Mouse (Mus musculus) spleen, adult 2 months (tissue): Measurements from ENCODE around the gene Fam3c. TPM values are rescaled to one million over a fixed set of nuclear protein-coding genes. Genes with fewer than 3 reads are reported as not detected.

Experiments used
- DNase-seq, 2 experiments: peaks; one replicate each; pipeline versions ENCODE4 v3.0.0 to v3.0.0-alpha.2; 2012 to 2021; ENCODE audit warnings: low spot score in 2 of 2, low read depth in 1 of 2
- H3K27ac ChIP-seq: fragments of 200-500 bp; 2 replicates; pipeline ENCODE4 v1.5.1; 2012; ENCODE audit warnings: low read length, inconsistent platforms; ENCODE audit not compliant: insufficient read depth
- H3K27me3 ChIP-seq: fragments of 200-500 bp; 2 replicates; pipeline ENCODE4 v1.6.1; 2012; ENCODE audit warnings: mild to moderate bottlenecking, moderate library complexity, low read length, inconsistent platforms; ENCODE audit not compliant: control insufficient read depth, insufficient read depth
- H3K36me3 ChIP-seq: fragments of 200-500 bp; 2 replicates; pipeline ENCODE4 v1.6.1; 2012; ENCODE audit warnings: mild to moderate bottlenecking, low read length, inconsistent platforms; ENCODE audit not compliant: control insufficient read depth, insufficient read depth
- H3K4me1 ChIP-seq: fragments of 200-500 bp; 2 replicates; pipeline ENCODE4 v1.6.1; 2011; ENCODE audit warnings: inconsistent platforms; ENCODE audit not compliant: control insufficient read depth, insufficient read depth, insufficient read length
- H3K4me3 ChIP-seq: fragments of 200-500 bp; 2 replicates; pipeline ENCODE4 v1.5.1; 2011; ENCODE audit warnings: mild to moderate bottlenecking, inconsistent platforms; ENCODE audit not compliant: insufficient read depth, insufficient read length; ENCODE audit errors: extremely low read depth
- CTCF ChIP-seq: fragments of 200-500 bp; IDR thresholded peaks from 2 replicates; pipeline ENCODE4 v1.5.1; 2011; ENCODE audit warnings: mild to moderate bottlenecking, inconsistent platforms; ENCODE audit not compliant: insufficient read depth, insufficient read length, insufficient replicate concordance; ENCODE audit errors: extremely low read depth
- POLR2A ChIP-seq: fragments of 200-500 bp; IDR thresholded peaks from 2 replicates; pipeline ENCODE4 v1.6.1; 2011; ENCODE audit warnings: low read depth, low read length, inconsistent platforms
- WGBS: fragments of 180-500 bp; shearing (Covaris S2); methylation state at CpG from one replicate; pipeline ENCODE4 v1.1.7; 2018; 5-methylcytosine and 5-hydroxymethylcytosine counted together
- polyA plus RNA-seq: library from polyadenylated mRNA; depleted of rRNA; stranded (reverse); fragments of >200 nt; gene quantifications from 2 replicates; pipeline ENCODE4 v1.2.3, GENCODE M21; 2012; rRNA removed

The Fam3c gene
- 3.7 and 3.9 TPM in 2 replicates for polyA plus RNA-seq

DNA sequence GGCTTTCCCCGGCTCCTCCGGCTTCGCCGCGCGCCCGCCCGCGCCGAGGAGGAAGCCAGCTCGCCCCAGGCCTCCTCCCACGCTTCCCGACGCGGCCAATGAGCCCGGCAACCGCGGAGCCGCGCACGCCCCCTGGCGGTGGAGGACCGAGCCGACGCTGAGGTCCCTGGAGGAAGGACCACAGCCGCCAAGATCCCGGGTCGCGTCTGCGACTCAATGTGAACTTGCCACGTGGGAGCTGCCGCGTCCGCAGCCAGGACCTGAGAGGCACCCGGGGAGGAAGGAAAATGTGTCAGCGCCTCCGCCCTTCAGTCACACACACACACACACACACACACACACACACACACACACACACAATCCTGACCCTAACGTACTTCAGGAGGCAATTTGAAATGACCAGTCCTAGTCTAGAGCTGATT lies at the start of gene Fam3c:
Gene Fam3c (minus strand): TSS at position 158 of the 422 bp plus-strand sequence.
- no peaks in the 10 kb centered on the region for H3K27me3 ChIP-seq
- H3K4me1 ChIP-seq, result peaks cover 10% of the 10 kb centered on the region; the same call in 1 of the 2 replicates
- H3K4me3 ChIP-seq, result peak within 1 kb of the TSS; percentile 74
- peak; percentile 77 to 93 for DNase-seq
- peak within 1 kb of the TSS; percentile 92 for H3K27ac ChIP-seq
- WGBS, result 1% methylated on average over 34 of the region's 38 CpGs
- no peaks in the 10 kb centered on the region for H3K36me3 ChIP-seq
- TF ChIP-seq POLR2A (no peak), CTCF (peak; percentile 95)

- no peak for DNase-seq
- 87% methylated on average over 3 of the region's 3 CpGs for WGBS
- Histone ChIP-seq H3K4me3 (no peak overlapping the region), H3K27ac (no peak overlapping the region), H3K27me3 (no peaks in the 10 kb centered on the region), H3K36me3 (no peaks in the 10 kb centered on the region), H3K4me1 (peaks cover 12% of the 10 kb centered on the region)
- TF ChIP-seq POLR2A (no peak), CTCF (no peak)
Observed at GRCm38 (mm10) chr6:22405021-22405420, 49.0 kb upstream of the Fam3c start.

DNA sequence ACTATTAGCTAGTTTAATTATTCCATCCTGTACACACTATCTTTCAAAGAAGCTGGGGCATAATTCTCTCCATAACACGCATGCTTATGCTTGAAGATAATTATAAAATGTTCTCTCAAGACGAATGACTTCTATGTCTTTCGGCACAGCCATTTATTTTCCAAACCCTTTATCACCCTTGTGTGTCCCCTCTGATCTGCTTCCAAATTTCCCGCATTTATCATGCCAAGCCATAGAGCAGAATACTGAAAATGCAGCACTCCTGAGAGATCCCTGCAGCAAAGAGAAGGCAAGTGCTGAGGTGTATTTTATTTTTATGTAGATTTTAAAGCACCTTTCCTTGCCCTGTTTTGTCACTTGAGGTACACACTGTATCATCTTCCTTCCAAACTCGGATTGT lies 47.7 kb upstream of the Fam3c start:
- no peak overlapping the region for H3K4me3 ChIP-seq
- H3K27me3 ChIP-seq, result no peaks in the 10 kb centered on the region
- TF ChIP-seq POLR2A (no peak), CTCF (no peak)
- H3K27ac ChIP-seq, result no peak overlapping the region
- peaks cover 12% of the 10 kb centered on the region for H3K4me1 ChIP-seq
- no peaks in the 10 kb centered on the region for H3K36me3 ChIP-seq
- 89% methylated on average over 5 of the region's 5 CpGs for WGBS
- DNase-seq, result no peak

GRCm38 (mm10) chr6:22403317-22403716 lies 47.3 kb upstream of the Fam3c start:
- TF ChIP-seq CTCF (no peak), POLR2A (no peak)
- Histone ChIP-seq H3K27me3 (no peaks in the 10 kb centered on the region), H3K4me1 (peaks cover 11% of the 10 kb centered on the region), H3K27ac (no peak overlapping the region), H3K4me3 (no peak overlapping the region), H3K36me3 (no peaks in the 10 kb centered on the region)
- WGBS, result 90% methylated on average over 9 of the region's 9 CpGs
- no peak for DNase-seq

DNA sequence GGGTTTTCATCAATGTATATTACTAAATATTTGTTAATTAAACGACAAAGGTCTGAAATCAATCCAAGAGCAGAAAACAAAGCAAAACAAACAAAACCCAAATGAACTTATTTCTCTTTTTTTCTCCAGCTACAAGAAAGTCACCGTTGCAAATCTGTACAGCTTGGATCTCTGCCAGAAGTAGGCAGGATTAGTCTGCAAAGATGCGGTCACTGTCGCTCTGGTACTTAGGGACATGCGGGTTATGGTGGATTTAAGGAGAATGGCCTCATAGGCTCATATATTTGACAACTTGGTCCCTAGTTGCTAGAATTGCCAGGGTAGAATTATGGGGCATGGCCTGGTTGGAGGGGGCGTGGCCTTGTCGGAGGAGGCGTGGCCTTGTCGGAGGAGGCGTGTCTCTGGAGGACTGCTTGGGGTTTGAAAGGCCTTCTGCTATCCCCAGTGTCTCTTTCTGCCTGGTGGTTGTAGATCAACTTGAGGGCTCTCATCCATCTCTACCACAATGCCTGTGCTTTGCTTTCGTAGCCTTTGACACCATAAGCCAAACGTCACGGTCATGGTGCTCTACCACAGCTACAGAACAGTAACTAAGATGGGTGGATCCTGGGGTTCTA lies 46.6 kb upstream of the Fam3c start:
- H3K36me3 ChIP-seq, result no peaks in the 10 kb centered on the region
- TF ChIP-seq CTCF, result no peak
- no peak for TF ChIP-seq POLR2A
- DNase-seq, result no peak
- WGBS, result 84% methylated on average over 13 of the region's 13 CpGs
- no peak overlapping the region for H3K4me3 ChIP-seq
- no peak overlapping the region for H3K27ac ChIP-seq
- H3K27me3 ChIP-seq, result no peaks in the 10 kb centered on the region
- peaks cover 8% of the 10 kb centered on the region for H3K4me1 ChIP-seq

GRCm38 (mm10) chr6:22402037-22402436 lies 46.0 kb upstream of the Fam3c start:
- TF ChIP-seq POLR2A, result no peak
- no peak for TF ChIP-seq CTCF
- DNase-seq, result no peak
- Histone ChIP-seq H3K27ac (no peak overlapping the region), H3K36me3 (no peaks in the 10 kb centered on the region), H3K4me1 (peaks cover 6% of the 10 kb centered on the region), H3K4me3 (no peak overlapping the region), H3K27me3 (no peaks in the 10 kb centered on the region)
- 53% methylated on average over 5 of the region's 5 CpGs for WGBS

- H3K27ac ChIP-seq, result no peak overlapping the region
- H3K36me3 ChIP-seq, result no peaks in the 10 kb centered on the region
- H3K27me3 ChIP-seq, result no peaks in the 10 kb centered on the region
- H3K4me1 ChIP-seq, result no peaks in the 10 kb centered on the region
- no peak for DNase-seq
- 76% methylated on average over 7 of the region's 7 CpGs for WGBS
- no peak for TF ChIP-seq CTCF
- no peak overlapping the region for H3K4me3 ChIP-seq
Observed at GRCm38 (mm10) chr6:22398079-22398774, 42.2 kb upstream of the Fam3c start.
